Mouse (Mus musculus) forebrain, embryonic 14.5 days (tissue): ENCODE results near the gene Myo3b. TPM values are rescaled to one million over a fixed set of nuclear protein-coding genes. Genes with fewer than 3 reads are reported as not detected.
"Not testable (repeated sequence)": the region's sequence is repeated elsewhere in the genome, so short reads cannot be mapped to it uniquely, and the experiment has no call there.

ENCODE experiments used
- ATAC-seq: fragments of 200-750 bp; cut with Nextera tagmentation; 2 replicates; pipeline ENCODE4 v1.8.0; 2017; ENCODE audit warnings: mild to moderate bottlenecking, moderate library complexity
- DNase-seq: peaks from one replicate; pipeline ENCODE4 v3.0.0-alpha.2; 2015; ENCODE audit warnings: low spot score
- H3K27ac ChIP-seq: fragments of 300-500 bp; sonication (generic); 2 replicates; pipeline ENCODE4 v1.5.1; 2014; ENCODE audit warnings: low read depth, mild to moderate bottlenecking, control low read depth, low read length, moderate library complexity
- H3K27me3 ChIP-seq: fragments of 300-500 bp; sonication (generic); replicated peaks from 2 replicates; pipeline ENCODE4 v1.6.1; 2014; ENCODE audit warnings: low read length, control low read depth, mixed read lengths; ENCODE audit not compliant: control insufficient read depth, insufficient read depth
- H3K36me3 ChIP-seq: fragments of 300-500 bp; sonication (generic); 2 replicates; pipeline ENCODE4 v1.6.1; 2014; ENCODE audit warnings: low read length, control low read depth; ENCODE audit not compliant: control insufficient read depth, insufficient read depth
- H3K4me1 ChIP-seq: fragments of 300-500 bp; sonication (generic); 2 replicates; pipeline ENCODE4 v1.6.1; 2014; ENCODE audit warnings: antibody characterized with exemption, low read length, control low read depth; ENCODE audit not compliant: control insufficient read depth, insufficient read depth
- H3K4me2 ChIP-seq: fragments of 300-500 bp; sonication (generic); 2 replicates; pipeline ENCODE4 v1.6.1; 2014; ENCODE audit warnings: mild to moderate bottlenecking, control low read depth, low read length
- H3K4me3 ChIP-seq: fragments of 300-500 bp; sonication (generic); 2 replicates; pipeline ENCODE4 v1.5.1; 2014; ENCODE audit warnings: low read depth, low read length, control low read depth
- H3K9ac ChIP-seq: fragments of 300-500 bp; sonication (generic); 2 replicates; pipeline ENCODE4 v1.6.1; 2014; ENCODE audit warnings: mild to moderate bottlenecking, low read length, control low read depth, moderate library complexity
- H3K9me3 ChIP-seq: fragments of 300-500 bp; sonication (generic); replicated peaks from 2 replicates; pipeline ENCODE4 v1.6.1; 2016; ENCODE audit warnings: low read length, control low read depth, mixed read lengths; ENCODE audit not compliant: control insufficient read depth
- WGBS: fragments of 180-500 bp; shearing (Covaris S2); extraction: QIAGEN DNeasy Blood & Tissue Kit; methylation state at CpG from one replicate; pipeline ENCODE4 v1.1.7; 2014; 5-methylcytosine and 5-hydroxymethylcytosine counted together
- polyA plus RNA-seq: library from polyadenylated mRNA; unstranded; fragments of >200 nt; fragmentation: Nextera tagmentation; extraction: Ambion mirVana; gene quantifications from 2 replicates; pipeline ENCODE4 v1.2.1, GENCODE M21; 2014

Gene Myo3b
- polyA plus RNA-seq, 1 experiment from 2014 or later, result 0.09 TPM

GRCm38 (mm10) chr2:70217800-70218199 is 178.9 kb downstream of the Myo3b start:
- Histone ChIP-seq H3K9me3 (no peaks in the 10 kb centered on the region), H3K36me3 (no peaks in the 10 kb centered on the region), H3K27me3 (no peaks in the 10 kb centered on the region), H3K4me3 (no peak overlapping the region), H3K27ac (no peak overlapping the region), H3K4me1 (peaks cover 8% of the 10 kb centered on the region), H3K4me2 (no peak overlapping the region), H3K9ac (no peak overlapping the region)
- no peak for ATAC-seq
- DNase-seq, result peak; percentile 66
- 75% methylated on average over 3 of the region's 3 CpGs for WGBS

- DNase-seq, result no peak
- H3K27ac ChIP-seq, result no peak overlapping the region
Measured at GRCm38 (mm10) chr2:70218469-70218868, 179.5 kb downstream of the Myo3b start.

GRCm38 (mm10) chr2:70226679-70227078 is 187.8 kb downstream of the Myo3b start:
- 8% methylated on average over 3 of the region's 3 CpGs for WGBS
- Histone ChIP-seq H3K36me3 (no peaks in the 10 kb centered on the region), H3K4me2 (no peak overlapping the region), H3K9me3 (no peaks in the 10 kb centered on the region), H3K9ac (no peak overlapping the region), H3K4me1 (no peaks in the 10 kb centered on the region), H3K4me3 (no peak overlapping the region), H3K27me3 (no peaks in the 10 kb centered on the region), H3K27ac (no peak overlapping the region)
- DNase-seq (peak; percentile 76), ATAC-seq (no peak)

More at GRCm38 (mm10) chr2:70218469-70218868, 179.5 kb downstream of the Myo3b start:
- Histone ChIP-seq H3K4me3 (no peak overlapping the region), H3K9me3 (no peaks in the 10 kb centered on the region), H3K9ac (no peak overlapping the region), H3K4me1 (peaks cover 8% of the 10 kb centered on the region), H3K4me2 (no peak overlapping the region), H3K27me3 (no peaks in the 10 kb centered on the region), H3K36me3 (no peaks in the 10 kb centered on the region)
- no peak for ATAC-seq
- 24% methylated on average over 8 of the region's 8 CpGs for WGBS

- H3K4me2 ChIP-seq, H3K27ac ChIP-seq, H3K4me1 ChIP-seq, DNase-seq, H3K36me3 ChIP-seq, ATAC-seq, H3K4me3 ChIP-seq, H3K27me3 ChIP-seq, H3K9me3 ChIP-seq, H3K9ac ChIP-seq: not testable (repeated sequence)
- 87% methylated on average over 3 of the region's 4 CpGs for WGBS
Measured at GRCm38 (mm10) chr2:70234450-70234849, 195.5 kb downstream of the Myo3b start.

GRCm38 (mm10) chr2:70245981-70246380 is 207.1 kb downstream of the Myo3b start:
- H3K9me3 ChIP-seq, result no peaks in the 10 kb centered on the region
- ATAC-seq, result no peak
- H3K4me2 ChIP-seq, result no peak overlapping the region
- no peak overlapping the region for H3K27ac ChIP-seq
- H3K36me3 ChIP-seq, result no peaks in the 10 kb centered on the region
- no peak overlapping the region for H3K4me3 ChIP-seq
- WGBS, result 63% methylated on average over 4 of the region's 4 CpGs
- no peaks in the 10 kb centered on the region for H3K4me1 ChIP-seq
- DNase-seq, result no peak
- no peaks in the 10 kb centered on the region for H3K27me3 ChIP-seq
- no peak overlapping the region for H3K9ac ChIP-seq

- ATAC-seq (no peak), DNase-seq (no peak)
- Histone ChIP-seq H3K4me1 (no peaks in the 10 kb centered on the region), H3K4me2 (no peak overlapping the region), H3K9ac (no peak overlapping the region), H3K9me3 (no peaks in the 10 kb centered on the region), H3K4me3 (no peak overlapping the region), H3K36me3 (no peaks in the 10 kb centered on the region), H3K27me3 (no peaks in the 10 kb centered on the region), H3K27ac (no peak overlapping the region)
- 90% methylated on average over 7 of the region's 7 CpGs for WGBS
Measured at GRCm38 (mm10) chr2:70248616-70249015, 209.7 kb downstream of the Myo3b start.

GRCm38 (mm10) chr2:70249872-70250271 is 210.9 kb downstream of the Myo3b start:
- Histone ChIP-seq H3K4me2 (no peak overlapping the region), H3K27me3 (no peaks in the 10 kb centered on the region), H3K36me3 (no peaks in the 10 kb centered on the region), H3K4me3 (no peak overlapping the region), H3K27ac (no peak overlapping the region), H3K9ac (no peak overlapping the region), H3K9me3 (no peaks in the 10 kb centered on the region), H3K4me1 (no peaks in the 10 kb centered on the region)
- ATAC-seq, result no peak
- DNase-seq, result no peak
- 81% methylated on average over 4 of the region's 4 CpGs for WGBS

- Histone ChIP-seq H3K27me3 (no peaks in the 10 kb centered on the region), H3K4me2 (no peak overlapping the region), H3K4me3 (no peak overlapping the region), H3K9me3 (no peaks in the 10 kb centered on the region), H3K9ac (no peak overlapping the region), H3K36me3 (no peaks in the 10 kb centered on the region), H3K27ac (no peak overlapping the region), H3K4me1 (no peaks in the 10 kb centered on the region)
- 92% methylated on average over 10 of the region's 10 CpGs for WGBS
- DNase-seq (no peak), ATAC-seq (no peak)
Measured at GRCm38 (mm10) chr2:70251256-70251655, 212.3 kb downstream of the Myo3b start.

- no peaks in the 10 kb centered on the region for H3K9me3 ChIP-seq
- no peaks in the 10 kb centered on the region for H3K36me3 ChIP-seq
- peaks cover 20% of the 10 kb centered on the region for H3K4me1 ChIP-seq
- 23% methylated on average over 8 of the region's 8 CpGs for WGBS
- ATAC-seq (peak; percentile 71; the same call in 1 of the 2 replicates), DNase-seq (peak; percentile 79)
- H3K4me2 ChIP-seq, result no peak overlapping the region
- H3K9ac ChIP-seq, result no peak overlapping the region
- H3K27ac ChIP-seq, result no peak overlapping the region
- no peaks in the 10 kb centered on the region for H3K27me3 ChIP-seq
- no peak overlapping the region for H3K4me3 ChIP-seq
Measured at GRCm38 (mm10) chr2:70259357-70260000, 220.6 kb downstream of the Myo3b start.
